Mouse (Mus musculus): Measurements from ENCODE around the gene 2410015M20Rik.
A peak's percentile ranks its signal among the peaks of the same experiment; 100 is the strongest.
"Not testable (repeated sequence)": the region's sequence is repeated elsewhere in the genome, so short reads cannot be mapped to it uniquely, and the experiment has no call there.

2410015M20Rik gene

GRCm38 (mm10) chr17:56613236-56613844 lies 3.8 kb upstream of the 2410015M20Rik start, which contains the start of gene Rpl36:
TSS of gene Rpl36 (plus strand) at chr17:56613416.
- DNase-seq (ENCODE audit: low read depth), result peak; percentile 94

GRCm38 (mm10) chr17:56612565-56612939 lies 3.0 kb upstream of the 2410015M20Rik start:
- not testable (repeated sequence) for DNase-seq (ENCODE audit: low read depth)

GRCm38 (mm10) chr17:56611861-56612564 lies 2.4 kb upstream of the 2410015M20Rik start:
- DNase-seq (ENCODE audit: low read depth), result peak; percentile 62

- no peak for DNase-seq (ENCODE audit: low read depth)
Measured at GRCm38 (mm10) chr17:56611323-56611722, 1.8 kb upstream of the 2410015M20Rik start.

GRCm38 (mm10) chr17:56608699-56609098 lies 872 bp downstream of the 2410015M20Rik start:
- peak; percentile 41 for DNase-seq (ENCODE audit: low read depth)

GRCm38 (mm10) chr17:56607521-56608062 lies 2.0 kb downstream of the 2410015M20Rik start:
- DNase-seq (ENCODE audit: low read depth), result no peak

- DNase-seq (ENCODE audit: low read depth), result no peak
Measured at GRCm38 (mm10) chr17:56605431-56605830, 4.1 kb downstream of the 2410015M20Rik start.

GRCm38 (mm10) chr17:56604422-56604821 lies 5.1 kb downstream of the 2410015M20Rik start:
- DNase-seq (ENCODE audit: low read depth), result no peak

- no peak for DNase-seq (ENCODE audit: low read depth)
Measured at GRCm38 (mm10) chr17:56604070-56604380, 5.5 kb downstream of the 2410015M20Rik start.

- DNase-seq (ENCODE audit: low read depth), result no peak
Measured at GRCm38 (mm10) chr17:56603186-56604069, 6.1 kb downstream of the 2410015M20Rik start.

- no peak for DNase-seq (ENCODE audit: low read depth)
Measured at GRCm38 (mm10) chr17:56593527-56594271, 15.9 kb downstream of the 2410015M20Rik start.

GRCm38 (mm10) chr17:56592553-56592952 lies 17.0 kb downstream of the 2410015M20Rik start:
- no peak for DNase-seq (ENCODE audit: low read depth)

- no peak for DNase-seq (ENCODE audit: low read depth)
Measured at GRCm38 (mm10) chr17:56588921-56589320, 20.6 kb downstream of the 2410015M20Rik start.

GRCm38 (mm10) chr17:56587773-56588172 lies 21.8 kb downstream of the 2410015M20Rik start:
- no peak for DNase-seq (ENCODE audit: low read depth)

GRCm38 (mm10) chr17:56585171-56585821 lies 24.3 kb downstream of the 2410015M20Rik start:
- DNase-seq (ENCODE audit: low read depth), result peak; percentile 74

- DNase-seq (ENCODE audit: low read depth), result peak; percentile 98
Measured at GRCm38 (mm10) chr17:56584257-56585130, 25.1 kb downstream of the 2410015M20Rik start, which contains the start of the genes Safb2 and Safb. TSS of gene Safb2 (minus strand) at chr17:56584585. TSS of gene Safb (plus strand) at chr17:56584825.

GRCm38 (mm10) chr17:56583611-56584256 lies 25.8 kb downstream of the 2410015M20Rik start:
- DNase-seq (ENCODE audit: low read depth), result peak; percentile 54

- DNase-seq (ENCODE audit: low read depth), result no peak
Measured at GRCm38 (mm10) chr17:56583071-56583470, 26.5 kb downstream of the 2410015M20Rik start.

GRCm38 (mm10) chr17:56572939-56573338 lies 36.6 kb downstream of the 2410015M20Rik start:
- DNase-seq (ENCODE audit: low read depth), result no peak
